Mouse (Mus musculus) adrenal gland, postnatal 10 days (tissue): ENCODE data around the gene Defb6. TPM values are rescaled to one million over a fixed set of nuclear protein-coding genes. Genes with fewer than 3 reads are reported as not detected.

Experiments used
- DNase-seq: peaks from one replicate; pipeline ENCODE4 v3.0.0; 2021; ENCODE audit warnings: mixed read lengths
- long read RNA-seq, 2 experiments: library from polyadenylated mRNA; stranded (forward); transcript quantifications; one replicate each; pipeline ENCODE4 v2.0.0; 2021
- total RNA-seq, 2 experiments: library from RNA; stranded (reverse); gene quantifications; 2 replicates each; pipeline ENCODE4 v1.2.3; 2021

Defb6 gene
- not detected for total RNA-seq
- long read RNA-seq, experiment 1 = 0 reads
- long read RNA-seq, experiment 2 = 0 reads

GRCm38 (mm10) chr8:19225161-19225560 is at the start of gene Defb6:
Defb6 (plus strand) TSS chr8:19225478.
- no peak for DNase-seq

- no peak for DNase-seq
Measured at GRCm38 (mm10) chr8:19238101-19238500, 12.8 kb downstream of the Defb6 start.

GRCm38 (mm10) chr8:19239616-19240015 is 14.3 kb downstream of the Defb6 start, which contains the start of gene Defb46:
Defb46 (plus strand) TSS chr8:19239916.
- no peak for DNase-seq

GRCm38 (mm10) chr8:19247280-19247679 is 22.0 kb downstream of the Defb6 start, which contains the start of gene Defb5:
Defb5 (plus strand) TSS chr8:19247580.
- no peak for DNase-seq

- DNase-seq = no peak
Measured at GRCm38 (mm10) chr8:19258136-19258535, 32.9 kb downstream of the Defb6 start.

GRCm38 (mm10) chr8:19259667-19260066 is 34.4 kb downstream of the Defb6 start:
- no peak for DNase-seq

Other genes with a start within 250 kb of the Defb6 start
- not detected for gene Defb40, start 247.2 kb upstream of the Defb6 start, total RNA-seq
- gene Defb37, start 234.4 kb upstream of the Defb6 start, total RNA-seq = not detected
- gene Defb38, start 198.9 kb upstream of the Defb6 start, total RNA-seq = not detected
- gene Defb39, start 160.7 kb upstream of the Defb6 start, total RNA-seq = not detected
- not detected for gene Defb12, start 110.6 kb upstream of the Defb6 start, total RNA-seq
- not detected for gene Defb34, start 101.7 kb upstream of the Defb6 start, total RNA-seq
- gene Gm45826, start 84.7 kb upstream of the Defb6 start, total RNA-seq = not detected
- gene Defb14, start 31.1 kb upstream of the Defb6 start, total RNA-seq = not detected
- not detected for gene Defb4, start 26.8 kb upstream of the Defb6 start, total RNA-seq
- not detected for gene Defb46, start 14.4 kb downstream of the Defb6 start, total RNA-seq
- not detected for gene Defb5, start 22.1 kb downstream of the Defb6 start, total RNA-seq
- not detected for gene Defb3, start 67.9 kb downstream of the Defb6 start, total RNA-seq
- gene Defb8, start 222.1 kb downstream of the Defb6 start, total RNA-seq = not detected